Mouse (Mus musculus) limb, embryonic 14.5 days (tissue): Measurements from ENCODE around the gene Upk1b. TPM values are rescaled to one million over a fixed set of nuclear protein-coding genes. Genes with fewer than 3 reads are reported as not detected.

Experiments used
- ATAC-seq: fragments of 200-750 bp; cut with Nextera tagmentation; 2 replicates; pipeline ENCODE4 v1.8.0; 2017; ENCODE audit warnings: low read depth, moderate number of reproducible peaks, moderate TSS enrichment; ENCODE audit not compliant: low FRiP score
- DNase-seq: peaks from one replicate; pipeline ENCODE4 v3.0.0-alpha.2; 2015; ENCODE audit warnings: low spot score
- H3K27ac ChIP-seq: fragments of 300-500 bp; sonication (generic); replicated peaks from 2 replicates; pipeline ENCODE4 v1.5.1; 2014; ENCODE audit warnings: low read depth, mild to moderate bottlenecking, low read length, moderate library complexity, mixed read lengths
- H3K27me3 ChIP-seq: fragments of 300-500 bp; sonication (generic); 2 replicates; pipeline ENCODE4 v1.6.1; 2014; ENCODE audit warnings: low read length, mixed read lengths; ENCODE audit not compliant: control insufficient read depth, insufficient read depth
- H3K36me3 ChIP-seq: fragments of 300-500 bp; sonication (generic); 2 replicates; pipeline ENCODE4 v1.6.1; 2014; ENCODE audit warnings: mild to moderate bottlenecking, low read length, moderate library complexity, mixed read lengths; ENCODE audit not compliant: control insufficient read depth, insufficient read depth
- H3K4me1 ChIP-seq: fragments of 300-500 bp; sonication (generic); 2 replicates; pipeline ENCODE4 v1.6.1; 2014; ENCODE audit warnings: antibody characterized with exemption, low read length, mixed read lengths; ENCODE audit not compliant: control insufficient read depth, insufficient read depth
- H3K4me2 ChIP-seq: fragments of 300-500 bp; sonication (generic); replicated peaks from 2 replicates; pipeline ENCODE4 v1.6.1; 2014; ENCODE audit warnings: low read depth, mild to moderate bottlenecking, low read length, moderate library complexity; ENCODE audit not compliant: severe bottlenecking
- H3K4me3 ChIP-seq: fragments of 300-500 bp; sonication (generic); replicated peaks from 2 replicates; pipeline ENCODE4 v1.5.1; 2014; ENCODE audit warnings: low read length
- H3K9ac ChIP-seq: fragments of 300-500 bp; sonication (generic); 2 replicates; pipeline ENCODE4 v1.6.1; 2014; ENCODE audit warnings: mild to moderate bottlenecking, low read depth, low read length, moderate library complexity; ENCODE audit not compliant: severe bottlenecking
- H3K9me3 ChIP-seq: fragments of 300-500 bp; sonication (generic); 2 replicates; pipeline ENCODE4 v1.6.1; 2016; ENCODE audit warnings: low read length; ENCODE audit not compliant: control insufficient read depth
- POLR2A ChIP-seq: fragments of 200-500 bp; IDR thresholded peaks from 2 replicates; pipeline ENCODE4 v1.8.0; 2012; ENCODE audit warnings: inconsistent platforms, mild to moderate bottlenecking, moderate library complexity, borderline replicate concordance; ENCODE audit not compliant: insufficient read depth, insufficient read length; ENCODE audit errors: extremely low read depth
- WGBS: fragments of 180-500 bp; shearing (Covaris S2); extraction: QIAGEN DNeasy Blood & Tissue Kit; methylation state at CpG from one replicate; pipeline ENCODE4 v1.1.7; 2014; 5-methylcytosine and 5-hydroxymethylcytosine counted together
- polyA plus RNA-seq, 2 experiments: library from polyadenylated mRNA; depleted of rRNA in 1 of 2; stranded (reverse) in 1 of 2; unstranded in 1 of 2; fragments of >200 nt; fragmentation: Nextera tagmentation in 1 of 2; extraction: Ambion mirVana in 1 of 2; gene quantifications; 2 replicates each; pipeline versions ENCODE4 v1.2.1 to v1.2.3; 2012 to 2014

Upk1b gene
- polyA plus RNA-seq, 2 experiments = 18.1 to 46.6 TPM

- Histone ChIP-seq H3K4me3 (no peak overlapping the region), H3K27me3 (no peaks in the 10 kb centered on the region), H3K36me3 (no peaks in the 10 kb centered on the region), H3K27ac (no peak overlapping the region), H3K9ac (no peak overlapping the region), H3K9me3 (no peaks in the 10 kb centered on the region), H3K4me1 (peaks cover 3% of the 10 kb centered on the region; the same call in 1 of the 2 replicates), H3K4me2 (no peak overlapping the region)
- no peak for ATAC-seq
- TF ChIP-seq POLR2A = no peak
- WGBS = 74% methylated on average over 8 of the region's 8 CpGs
- DNase-seq = no peak
These were observed 75.9 kb downstream of the Upk1b start for GRCm38 (mm10) chr16:38724256-38724655.

Other genes with a start within 250 kb of the Upk1b start
- 309 and 389 TPM in 2 replicates for gene Tmem39a, start 241.6 kb downstream of the Upk1b start, polyA plus RNA-seq (2012; rRNA removed)
- 146 and 160 TPM in 2 replicates for gene Tmem39a, start 241.6 kb downstream of the Upk1b start, polyA plus RNA-seq (2014; fragmentation: Nextera tagmentation; extraction: Ambion mirVana)
- 15.0 and 15.3 TPM in 2 replicates for gene Arhgap31, start 87.1 kb downstream of the Upk1b start, polyA plus RNA-seq (2012; rRNA removed)
- 18.1 and 20.3 TPM in 2 replicates for gene Arhgap31, start 87.1 kb downstream of the Upk1b start, polyA plus RNA-seq (2014; fragmentation: Nextera tagmentation; extraction: Ambion mirVana)
- 17.7 and 18.7 TPM in 2 replicates for gene B4galt4, start 58.1 kb downstream of the Upk1b start, polyA plus RNA-seq (2012; rRNA removed)
- gene B4galt4, start 58.1 kb downstream of the Upk1b start, polyA plus RNA-seq (2014; fragmentation: Nextera tagmentation; extraction: Ambion mirVana) = 30.9 and 34.3 TPM in 2 replicates
- not detected in 2 replicates for gene 4930435E12Rik, start 28.4 kb upstream of the Upk1b start, polyA plus RNA-seq (2012; rRNA removed)
- gene 4930435E12Rik, start 28.4 kb upstream of the Upk1b start, polyA plus RNA-seq (2014; fragmentation: Nextera tagmentation; extraction: Ambion mirVana) = not detected in 2 replicates
- gene Igsf11, start 92.3 kb upstream of the Upk1b start, polyA plus RNA-seq (2012; rRNA removed) = 1.8 and 3.0 TPM in 2 replicates
- 0.47 and 0.94 TPM in 2 replicates for gene Igsf11, start 92.3 kb upstream of the Upk1b start, polyA plus RNA-seq (2014; fragmentation: Nextera tagmentation; extraction: Ambion mirVana)